Mouse (Mus musculus): ENCODE measurements around the gene Lingo2. TPM values are rescaled to one million over a fixed set of nuclear protein-coding genes. Genes with fewer than 3 reads are reported as not detected.

Gene Lingo2
- 2.4 and 3.6 TPM in 2 replicates for polyA plus RNA-seq (2014; fragmentation: Nextera tagmentation; extraction: Ambion mirVana)

DNA sequence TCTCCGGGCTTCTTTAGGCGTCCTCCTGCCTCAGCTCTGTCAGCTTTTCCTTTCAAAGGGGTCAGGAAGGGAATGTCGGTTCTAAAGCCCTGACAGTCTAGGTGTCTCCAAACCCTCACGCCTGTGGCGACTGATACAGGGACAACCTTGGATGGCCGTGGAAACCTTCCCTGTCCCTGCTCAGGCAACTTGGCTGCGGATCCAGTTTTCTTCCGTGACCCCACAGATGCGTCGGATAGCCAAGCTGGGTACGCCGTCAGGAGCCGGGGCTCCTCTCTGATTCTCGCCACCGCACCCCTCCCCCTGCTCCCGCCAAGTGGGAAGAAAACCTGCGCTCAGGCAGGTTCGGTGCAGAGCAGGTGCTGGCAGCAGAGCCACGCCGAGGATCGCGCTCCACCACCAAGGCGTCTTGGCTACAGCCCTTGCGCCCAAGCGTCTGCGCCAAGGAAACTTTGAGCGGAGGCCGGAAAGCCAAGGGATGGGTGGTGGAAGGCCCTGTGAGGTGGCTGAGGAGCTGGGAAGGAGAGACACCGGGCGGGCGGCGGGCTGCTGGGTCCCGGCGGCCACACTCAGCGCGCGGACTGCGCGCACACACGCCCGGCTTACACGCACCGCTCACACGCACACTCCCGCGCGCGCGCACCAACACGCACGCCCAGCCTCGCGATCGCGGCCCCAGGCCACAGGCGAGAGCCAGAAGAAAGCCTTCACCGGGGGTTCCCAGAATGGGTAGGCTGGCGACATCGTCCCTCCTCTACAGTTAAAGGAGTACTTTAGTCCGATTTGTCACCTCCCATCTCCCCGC, at the start of gene Lingo2:
Lingo2 (minus strand) TSS at position 598 of the 805 bp plus-strand sequence.
- H3K9ac ChIP-seq (ENCODE audit: low read length), result peak within 1 kb of the TSS; percentile 58
- no peaks in the 10 kb centered on the region for H3K4me1 ChIP-seq (ENCODE audit: control insufficient read depth, insufficient read depth, low read length)
- H3K27me3 ChIP-seq (ENCODE audit: control insufficient read depth, insufficient read depth, low read length), result peaks cover 40% of the 10 kb centered on the region
- WGBS, result under 1% methylated on average over 59 of the region's 61 CpGs
- H3K4me2 ChIP-seq, result peak within 1 kb of the TSS; percentile 96
- no peaks in the 10 kb centered on the region for H3K9me3 ChIP-seq (ENCODE audit: control insufficient read depth, low read length)
- peak; percentile 53 for ATAC-seq (ENCODE audit: low FRiP score)
- H3K27ac ChIP-seq (ENCODE audit: low read depth, low read length), result no peak within 1 kb of the TSS
- no peaks in the 10 kb centered on the region for H3K36me3 ChIP-seq (ENCODE audit: control insufficient read depth, insufficient read depth, low read length)
- H3K4me3 ChIP-seq (ENCODE audit: low read depth, low read length), result peak within 1 kb of the TSS; percentile 53
- DNase-seq (ENCODE audit: low spot score, missing footprints), result peak; percentile 95

DNA sequence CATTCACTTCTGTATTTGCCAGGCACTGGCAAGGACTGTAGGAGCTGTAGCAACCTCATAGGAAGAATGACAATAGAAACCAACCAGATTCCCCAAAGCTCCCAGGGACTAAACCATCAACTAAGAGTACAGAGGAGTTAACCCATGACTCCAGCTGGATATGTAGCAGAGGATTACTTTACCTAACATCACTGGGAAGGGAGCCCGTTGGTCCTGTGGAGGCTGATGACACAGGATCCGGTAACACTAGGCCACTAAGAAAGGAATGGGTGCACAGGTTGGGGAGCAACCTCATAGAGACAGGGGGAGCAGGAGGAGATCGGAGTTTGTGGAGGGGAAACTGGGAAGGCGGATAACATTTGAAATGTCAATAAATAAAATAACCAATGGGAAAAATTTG, 21.8 kb upstream of the Lingo2 start:
- no peaks in the 10 kb centered on the region for H3K27me3 ChIP-seq (ENCODE audit: control insufficient read depth, insufficient read depth, low read length)
- H3K4me1 ChIP-seq (ENCODE audit: control insufficient read depth, insufficient read depth, low read length), result no peaks in the 10 kb centered on the region
- 86% methylated on average over 4 of the region's 4 CpGs for WGBS
- ATAC-seq (ENCODE audit: low FRiP score) (no peak), DNase-seq (ENCODE audit: low spot score, missing footprints) (peak; percentile 56)
- no peak overlapping the region for H3K4me3 ChIP-seq (ENCODE audit: low read depth, low read length)
- no peak overlapping the region for H3K9ac ChIP-seq (ENCODE audit: low read length)
- H3K9me3 ChIP-seq (ENCODE audit: control insufficient read depth, low read length), result no peaks in the 10 kb centered on the region
- no peak overlapping the region for H3K27ac ChIP-seq (ENCODE audit: low read depth, low read length)
- no peak overlapping the region for H3K4me2 ChIP-seq
- no peaks in the 10 kb centered on the region for H3K36me3 ChIP-seq (ENCODE audit: control insufficient read depth, insufficient read depth, low read length)

DNA sequence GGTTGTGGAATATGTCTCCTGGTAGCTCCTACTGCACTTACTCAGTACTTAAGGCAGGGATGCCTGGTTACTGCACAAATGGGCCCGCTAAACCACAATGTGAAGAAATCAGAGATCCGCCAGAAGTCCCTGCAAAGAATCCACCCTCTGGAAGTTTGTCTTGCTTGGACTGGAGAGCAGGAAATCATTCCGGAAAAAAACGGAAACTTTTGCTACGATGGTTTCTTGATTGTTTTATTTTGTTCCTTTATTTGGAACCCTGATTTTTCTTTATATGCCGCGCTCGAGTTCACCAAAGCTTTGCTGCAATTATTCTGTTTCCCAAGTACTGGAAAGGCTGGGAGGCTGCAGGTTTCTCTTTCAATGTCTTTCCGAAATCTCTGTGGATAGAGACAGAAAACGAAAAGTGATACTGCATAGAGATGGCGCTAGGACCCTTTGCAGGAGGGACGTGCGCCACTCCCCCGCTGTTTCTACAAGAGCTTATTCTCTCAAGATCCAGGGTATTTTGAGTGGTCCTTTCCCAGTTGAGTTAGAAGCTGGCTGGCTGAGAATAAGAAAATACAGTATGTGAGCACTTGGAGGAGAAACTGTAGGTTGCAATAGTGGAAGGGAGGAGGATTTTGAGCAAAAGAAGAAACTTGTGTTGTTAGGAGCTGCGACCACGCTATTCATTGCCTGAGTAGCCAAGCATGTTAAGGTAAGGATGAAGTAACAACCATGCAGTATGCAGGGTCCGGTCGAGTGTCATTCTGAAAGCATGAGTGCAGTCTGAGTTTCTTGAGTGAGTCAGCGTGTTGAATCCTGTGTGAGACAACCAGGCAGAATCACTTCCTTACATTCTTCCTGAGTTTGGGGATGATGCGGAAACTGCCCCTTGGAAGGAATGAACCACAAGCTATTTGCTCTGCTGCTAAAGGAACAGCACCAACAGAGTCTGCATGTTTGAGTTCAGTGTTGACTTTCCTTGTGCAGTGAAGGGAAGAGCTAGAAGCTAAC, 1.2 kb upstream of the Lingo2 start:
- DNase-seq (ENCODE audit: low spot score, missing footprints) (peak; percentile 92), ATAC-seq (ENCODE audit: low FRiP score) (no peak)
- Histone ChIP-seq H3K4me1 (ENCODE audit: control insufficient read depth, insufficient read depth, low read length) (no peaks in the 10 kb centered on the region), H3K27me3 (ENCODE audit: control insufficient read depth, insufficient read depth, low read length) (peaks cover 40% of the 10 kb centered on the region), H3K36me3 (ENCODE audit: control insufficient read depth, insufficient read depth, low read length) (no peaks in the 10 kb centered on the region), H3K9me3 (ENCODE audit: control insufficient read depth, low read length) (no peaks in the 10 kb centered on the region), H3K27ac (ENCODE audit: low read depth, low read length) (no peak overlapping the region), H3K9ac (ENCODE audit: low read length) (no peak overlapping the region), H3K4me3 (ENCODE audit: low read depth, low read length) (peak overlapping the region; percentile 53), H3K4me2 (peak overlapping the region; percentile 96)
- 6% methylated on average over 20 of the region's 20 CpGs for WGBS

DNA sequence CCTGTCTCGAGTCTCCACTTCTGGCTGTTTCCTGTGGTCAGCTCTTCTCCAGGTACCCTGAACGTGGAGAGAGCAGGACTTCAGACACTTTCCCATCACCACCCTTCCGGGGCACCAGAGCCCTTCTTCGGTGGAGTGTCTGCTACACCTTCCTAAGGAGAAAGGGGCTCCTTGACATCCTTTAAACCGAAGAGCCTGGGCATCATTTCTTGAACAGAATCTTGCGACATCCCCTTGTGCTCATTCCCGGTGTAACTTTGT, 338 bp upstream of the Lingo2 start:
- ATAC-seq (ENCODE audit: low FRiP score) (no peak; the same call in 1 of the 2 replicates), DNase-seq (ENCODE audit: low spot score, missing footprints) (no peak)
- under 1% methylated on average over 7 of the region's 7 CpGs for WGBS
- H3K4me3 ChIP-seq (ENCODE audit: low read depth, low read length), result peak overlapping the region; percentile 53
- no peaks in the 10 kb centered on the region for H3K36me3 ChIP-seq (ENCODE audit: control insufficient read depth, insufficient read depth, low read length)
- H3K4me1 ChIP-seq (ENCODE audit: control insufficient read depth, insufficient read depth, low read length), result no peaks in the 10 kb centered on the region
- H3K9ac ChIP-seq (ENCODE audit: low read length), result no peak overlapping the region
- no peak overlapping the region for H3K27ac ChIP-seq (ENCODE audit: low read depth, low read length)
- peaks cover 40% of the 10 kb centered on the region for H3K27me3 ChIP-seq (ENCODE audit: control insufficient read depth, insufficient read depth, low read length)
- H3K9me3 ChIP-seq (ENCODE audit: control insufficient read depth, low read length), result no peaks in the 10 kb centered on the region
- peak overlapping the region; percentile 96 for H3K4me2 ChIP-seq

DNA sequence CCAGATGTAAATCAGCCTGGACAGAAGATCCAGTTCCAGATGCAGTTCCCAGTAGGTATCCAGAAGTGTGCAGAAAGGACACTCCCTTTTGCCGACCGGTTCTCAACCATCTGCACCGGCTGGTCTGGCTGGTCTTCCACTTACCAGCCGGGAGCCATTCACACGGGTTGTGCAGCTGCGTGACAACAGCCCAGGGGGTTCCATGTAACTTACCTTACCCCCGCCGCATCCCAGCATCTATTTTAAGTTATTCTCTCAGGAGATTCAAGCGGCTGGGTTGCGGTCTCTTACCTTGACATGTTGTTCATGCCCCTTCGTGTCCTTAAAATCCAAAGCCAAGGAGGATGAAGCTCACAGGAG, 777 bp downstream of the Lingo2 start:
- Histone ChIP-seq H3K4me1 (ENCODE audit: control insufficient read depth, insufficient read depth, low read length) (no peaks in the 10 kb centered on the region), H3K9me3 (ENCODE audit: control insufficient read depth, low read length) (no peaks in the 10 kb centered on the region), H3K27ac (ENCODE audit: low read depth, low read length) (no peak overlapping the region), H3K36me3 (ENCODE audit: control insufficient read depth, insufficient read depth, low read length) (no peaks in the 10 kb centered on the region), H3K4me3 (ENCODE audit: low read depth, low read length) (peak overlapping the region; percentile 53), H3K27me3 (ENCODE audit: control insufficient read depth, insufficient read depth, low read length) (peaks cover 40% of the 10 kb centered on the region), H3K9ac (ENCODE audit: low read length) (no peak overlapping the region), H3K4me2 (peak overlapping the region; percentile 96)
- 1% methylated on average over 11 of the region's 11 CpGs for WGBS
- DNase-seq (ENCODE audit: low spot score, missing footprints), result no peak
- peak; percentile 61 for ATAC-seq (ENCODE audit: low FRiP score)

DNA sequence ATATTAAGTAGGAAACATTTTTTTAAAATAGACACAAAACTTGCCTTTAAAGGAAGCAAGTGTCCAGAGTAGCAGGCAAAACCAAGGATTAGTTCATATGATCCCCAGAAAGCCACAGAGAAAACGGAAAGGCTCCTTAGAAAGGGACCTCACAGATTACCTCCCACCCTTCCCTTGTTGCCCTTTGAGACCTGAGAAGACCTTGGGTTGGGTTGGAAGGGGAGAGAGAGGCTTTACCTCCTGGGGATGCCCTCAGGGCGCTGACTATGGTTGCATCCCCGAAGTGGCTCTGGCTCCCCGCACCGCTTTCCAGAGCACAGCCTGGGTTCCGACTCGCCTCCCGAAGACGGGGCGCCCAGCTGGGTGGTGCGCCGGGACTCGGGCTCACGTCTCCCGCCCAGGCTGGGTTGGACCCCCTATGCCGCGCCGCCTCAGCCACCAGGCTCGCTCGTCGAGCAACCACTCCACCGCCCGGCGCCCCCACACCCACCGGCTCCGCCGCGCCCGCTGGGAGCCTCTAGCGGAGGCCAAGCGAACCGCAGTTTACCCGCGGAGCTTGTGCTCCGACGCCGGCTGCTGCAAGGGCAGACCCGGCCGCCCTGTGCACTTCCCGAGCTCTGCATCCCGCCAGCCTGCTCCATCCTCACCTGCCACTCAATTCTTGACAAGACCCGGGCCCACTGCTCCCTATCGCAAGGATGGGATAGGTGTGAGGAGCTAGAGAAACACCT, 1.4 kb downstream of the Lingo2 start:
- Histone ChIP-seq H3K4me2 (peak overlapping the region; percentile 96), H3K4me1 (ENCODE audit: control insufficient read depth, insufficient read depth, low read length) (no peaks in the 10 kb centered on the region), H3K9ac (ENCODE audit: low read length) (peak overlapping the region; percentile 42), H3K27ac (ENCODE audit: low read depth, low read length) (no peak overlapping the region), H3K27me3 (ENCODE audit: control insufficient read depth, insufficient read depth, low read length) (peaks cover 40% of the 10 kb centered on the region), H3K4me3 (ENCODE audit: low read depth, low read length) (peak overlapping the region; percentile 53), H3K9me3 (ENCODE audit: control insufficient read depth, low read length) (no peaks in the 10 kb centered on the region), H3K36me3 (ENCODE audit: control insufficient read depth, insufficient read depth, low read length) (no peaks in the 10 kb centered on the region)
- ATAC-seq (ENCODE audit: low FRiP score) (peak; percentile 92), DNase-seq (ENCODE audit: low spot score, missing footprints) (peak; percentile 97)
- under 1% methylated on average over 40 of the region's 43 CpGs for WGBS

DNA sequence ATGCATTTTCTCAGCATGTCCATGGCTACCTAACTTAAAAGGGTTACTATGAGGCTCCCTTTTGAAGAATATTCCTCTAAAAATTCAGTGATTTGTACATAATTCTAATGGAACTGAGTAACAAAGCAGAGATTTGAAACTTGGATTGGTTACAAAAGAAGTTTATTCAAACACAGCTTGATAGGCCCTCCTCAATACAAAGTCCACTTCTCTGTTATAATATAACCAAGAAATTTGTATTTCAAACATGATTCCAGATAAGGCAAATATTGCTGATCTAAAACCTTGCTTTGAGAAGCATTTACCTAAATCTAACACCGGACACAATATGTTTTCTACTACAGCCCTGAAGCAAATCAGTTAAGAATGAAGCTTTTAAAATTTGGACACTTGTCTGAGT, 60.7 kb downstream of the Lingo2 start:
- no peaks in the 10 kb centered on the region for H3K4me1 ChIP-seq (ENCODE audit: control insufficient read depth, insufficient read depth, low read length)
- H3K9me3 ChIP-seq (ENCODE audit: control insufficient read depth, low read length), result no peaks in the 10 kb centered on the region
- H3K27ac ChIP-seq (ENCODE audit: low read depth, low read length), result no peak overlapping the region
- H3K27me3 ChIP-seq (ENCODE audit: control insufficient read depth, insufficient read depth, low read length), result no peaks in the 10 kb centered on the region
- no peak overlapping the region for H3K4me2 ChIP-seq
- H3K4me3 ChIP-seq (ENCODE audit: low read depth, low read length), result no peak overlapping the region
- no peak for DNase-seq (ENCODE audit: low spot score, missing footprints)
- ATAC-seq (ENCODE audit: low FRiP score), result no peak
- WGBS, result 81% methylated on average over 1 of the region's 1 CpGs
- H3K36me3 ChIP-seq (ENCODE audit: control insufficient read depth, insufficient read depth, low read length), result no peaks in the 10 kb centered on the region
- no peak overlapping the region for H3K9ac ChIP-seq (ENCODE audit: low read length)

DNA sequence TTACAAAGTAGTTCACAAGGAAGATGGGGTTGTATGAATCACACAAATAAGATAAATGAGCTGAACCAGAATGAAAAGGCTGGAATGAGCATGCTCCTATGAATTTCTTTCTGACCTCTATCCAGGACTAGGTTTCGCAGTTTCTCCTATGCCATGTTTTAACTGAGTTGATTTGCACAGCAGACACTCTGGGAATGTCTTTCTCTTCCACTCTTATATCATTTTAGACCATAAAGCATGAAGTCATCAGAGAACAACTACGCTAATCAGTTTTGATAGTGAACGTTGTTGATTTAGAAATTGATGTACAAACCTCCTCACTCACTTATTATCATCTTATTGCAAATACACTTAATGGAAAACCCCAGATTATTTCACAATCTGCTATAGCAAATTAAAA, 61.2 kb downstream of the Lingo2 start:
- no peaks in the 10 kb centered on the region for H3K36me3 ChIP-seq (ENCODE audit: control insufficient read depth, insufficient read depth, low read length)
- ATAC-seq (ENCODE audit: low FRiP score) (no peak), DNase-seq (ENCODE audit: low spot score, missing footprints) (no peak)
- no peaks in the 10 kb centered on the region for H3K9me3 ChIP-seq (ENCODE audit: control insufficient read depth, low read length)
- H3K27ac ChIP-seq (ENCODE audit: low read depth, low read length), result no peak overlapping the region
- no peaks in the 10 kb centered on the region for H3K4me1 ChIP-seq (ENCODE audit: control insufficient read depth, insufficient read depth, low read length)
- WGBS, result 83% methylated on average over 3 of the region's 3 CpGs
- no peak overlapping the region for H3K4me2 ChIP-seq
- H3K27me3 ChIP-seq (ENCODE audit: control insufficient read depth, insufficient read depth, low read length), result no peaks in the 10 kb centered on the region
- no peak overlapping the region for H3K9ac ChIP-seq (ENCODE audit: low read length)
- no peak overlapping the region for H3K4me3 ChIP-seq (ENCODE audit: low read depth, low read length)
